Mouse (Mus musculus) stomach, postnatal 0 days (tissue): ENCODE data around the gene Uqcc2. TPM values are rescaled to one million over a fixed set of nuclear protein-coding genes. Genes with fewer than 3 reads are reported as not detected.

ENCODE experiments used
- ATAC-seq: fragments of 200-750 bp; cut with Nextera tagmentation; 2 replicates; pipeline ENCODE4 v1.8.0; 2017; ENCODE audit not compliant: low FRiP score, low TSS enrichment
- DNase-seq: peaks from one replicate; pipeline ENCODE4 v3.0.0-alpha.2; 2016; ENCODE audit warnings: low spot score
- H3K27ac ChIP-seq: fragments of 300-500 bp; sonication (generic); replicated peaks from 2 replicates; pipeline ENCODE4 v1.5.1; 2014; ENCODE audit warnings: mild to moderate bottlenecking, control low read depth
- H3K27me3 ChIP-seq: fragments of 300-500 bp; sonication (generic); 2 replicates; pipeline ENCODE4 v1.6.1; 2014; ENCODE audit warnings: low read length; ENCODE audit not compliant: control insufficient read depth, insufficient read depth
- H3K36me3 ChIP-seq: fragments of 300-500 bp; sonication (generic); 2 replicates; pipeline ENCODE4 v1.6.1; 2014; ENCODE audit warnings: low read length, mixed read lengths; ENCODE audit not compliant: control insufficient read depth, insufficient read depth
- H3K4me1 ChIP-seq: fragments of 300-500 bp; sonication (generic); replicated peaks from 2 replicates; pipeline ENCODE4 v1.6.1; 2014; ENCODE audit warnings: antibody characterized with exemption; ENCODE audit not compliant: control insufficient read depth, insufficient read depth
- H3K4me2 ChIP-seq: fragments of 300-500 bp; sonication (generic); replicated peaks from 2 replicates; pipeline ENCODE4 v1.6.1; 2014; ENCODE audit warnings: low read depth, mild to moderate bottlenecking, control low read depth, moderate library complexity
- H3K4me3 ChIP-seq: fragments of 300-500 bp; sonication (generic); 2 replicates; pipeline ENCODE4 v1.5.1; 2014; ENCODE audit warnings: low read depth, low read length, control low read depth
- H3K9ac ChIP-seq: fragments of 300-500 bp; sonication (generic); 2 replicates; pipeline ENCODE4 v1.6.1; 2014; ENCODE audit warnings: mild to moderate bottlenecking, low read length, control low read depth, mixed read lengths
- H3K9me3 ChIP-seq: fragments of 300-500 bp; sonication (generic); 2 replicates; pipeline ENCODE4 v1.6.1; 2016; ENCODE audit warnings: low read length; ENCODE audit not compliant: control insufficient read depth
- CTCF ChIP-seq: IDR thresholded peaks from 2 replicates; pipeline ENCODE4 v1.5.1; 2016; ENCODE audit warnings: antibody characterized with exemption, low read depth, mild to moderate bottlenecking, moderate library complexity
- EP300 ChIP-seq: optimal IDR thresholded peaks from 2 replicates; pipeline ENCODE3; 2016; ENCODE audit warnings: antibody characterized with exemption
- WGBS: fragments of 180-500 bp; shearing (Covaris S2); extraction: QIAGEN DNeasy Blood & Tissue Kit; methylation state at CpG from one replicate; pipeline ENCODE4 v1.1.7; 2014; 5-methylcytosine and 5-hydroxymethylcytosine counted together
- microRNA-seq: library from miRNA; unstranded; fragments of <30 nt; microRNA quantifications from one replicate; pipeline ENCODE4, GENCODE M21; 2016
- polyA plus RNA-seq: library from polyadenylated mRNA; unstranded; fragments of >200 nt; fragmentation: Nextera tagmentation; extraction: Ambion mirVana; gene quantifications from 2 replicates; pipeline ENCODE4 v1.2.1, GENCODE M21; 2015

The Uqcc2 gene
- polyA plus RNA-seq, 1 experiment from 2014 or later: 250 TPM

DNA sequence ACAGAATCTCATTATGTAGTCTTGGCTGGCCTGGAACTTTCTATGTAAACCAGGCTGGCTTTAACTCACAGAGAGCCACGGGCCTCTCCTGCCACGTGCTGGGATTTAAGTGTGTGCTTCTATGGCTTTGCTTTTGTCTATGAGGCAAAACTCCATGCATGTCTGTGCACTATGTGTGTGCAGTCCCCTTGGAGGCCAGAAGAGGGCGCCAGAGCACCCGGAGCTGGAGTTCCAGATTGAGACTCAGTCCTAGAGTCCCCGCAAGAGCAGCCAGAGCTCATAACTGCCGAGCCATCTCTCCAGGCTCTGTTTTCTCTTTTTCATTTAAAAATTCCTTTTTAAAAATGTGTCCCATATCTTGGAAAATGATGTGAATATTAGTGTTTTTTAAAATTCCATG is 55.8 kb downstream of the Uqcc2 start:
- Histone ChIP-seq H3K36me3 (no peaks in the 10 kb centered on the region), H3K4me3 (no peak overlapping the region), H3K27ac (no peak overlapping the region), H3K9ac (no peak overlapping the region), H3K9me3 (no peaks in the 10 kb centered on the region), H3K4me2 (no peak overlapping the region), H3K4me1 (no peaks in the 10 kb centered on the region), H3K27me3 (no peaks in the 10 kb centered on the region)
- ATAC-seq (no peak), DNase-seq (no peak)
- peak; percentile 65 for TF ChIP-seq CTCF
- TF ChIP-seq EP300: no peak
- whole genome bisulfite sequencing: 85% methylated on average over 6 of the region's 6 CpGs

DNA sequence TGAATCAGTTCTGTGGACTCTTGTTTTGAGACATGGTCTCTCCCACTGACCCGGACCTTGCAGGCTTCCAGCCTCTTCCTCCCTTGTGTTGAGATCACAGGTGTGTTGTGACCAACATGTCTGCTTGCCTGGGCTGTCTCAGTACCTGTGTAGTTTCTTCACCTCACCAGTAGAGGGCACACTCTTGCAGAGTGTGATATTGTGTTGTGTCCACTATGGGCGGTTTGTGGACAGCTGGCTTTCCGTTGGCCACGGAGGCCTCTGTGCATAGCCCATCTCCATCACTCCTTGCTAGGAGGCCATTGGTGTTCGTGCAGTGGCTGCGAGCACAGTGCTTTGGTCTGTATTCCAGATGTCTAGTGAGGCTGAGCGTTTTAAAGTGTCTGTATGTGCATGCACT is 56.6 kb downstream of the Uqcc2 start:
- TF ChIP-seq EP300 (no peak), CTCF (peak; percentile 61)
- Histone ChIP-seq H3K9ac (no peak overlapping the region), H3K4me3 (no peak overlapping the region), H3K36me3 (no peaks in the 10 kb centered on the region), H3K4me2 (no peak overlapping the region), H3K27ac (no peak overlapping the region), H3K27me3 (no peaks in the 10 kb centered on the region), H3K9me3 (no peaks in the 10 kb centered on the region), H3K4me1 (no peaks in the 10 kb centered on the region)
- ATAC-seq: no peak
- DNase-seq: no peak
- WGBS: 97% methylated on average over 7 of the region's 7 CpGs

DNA sequence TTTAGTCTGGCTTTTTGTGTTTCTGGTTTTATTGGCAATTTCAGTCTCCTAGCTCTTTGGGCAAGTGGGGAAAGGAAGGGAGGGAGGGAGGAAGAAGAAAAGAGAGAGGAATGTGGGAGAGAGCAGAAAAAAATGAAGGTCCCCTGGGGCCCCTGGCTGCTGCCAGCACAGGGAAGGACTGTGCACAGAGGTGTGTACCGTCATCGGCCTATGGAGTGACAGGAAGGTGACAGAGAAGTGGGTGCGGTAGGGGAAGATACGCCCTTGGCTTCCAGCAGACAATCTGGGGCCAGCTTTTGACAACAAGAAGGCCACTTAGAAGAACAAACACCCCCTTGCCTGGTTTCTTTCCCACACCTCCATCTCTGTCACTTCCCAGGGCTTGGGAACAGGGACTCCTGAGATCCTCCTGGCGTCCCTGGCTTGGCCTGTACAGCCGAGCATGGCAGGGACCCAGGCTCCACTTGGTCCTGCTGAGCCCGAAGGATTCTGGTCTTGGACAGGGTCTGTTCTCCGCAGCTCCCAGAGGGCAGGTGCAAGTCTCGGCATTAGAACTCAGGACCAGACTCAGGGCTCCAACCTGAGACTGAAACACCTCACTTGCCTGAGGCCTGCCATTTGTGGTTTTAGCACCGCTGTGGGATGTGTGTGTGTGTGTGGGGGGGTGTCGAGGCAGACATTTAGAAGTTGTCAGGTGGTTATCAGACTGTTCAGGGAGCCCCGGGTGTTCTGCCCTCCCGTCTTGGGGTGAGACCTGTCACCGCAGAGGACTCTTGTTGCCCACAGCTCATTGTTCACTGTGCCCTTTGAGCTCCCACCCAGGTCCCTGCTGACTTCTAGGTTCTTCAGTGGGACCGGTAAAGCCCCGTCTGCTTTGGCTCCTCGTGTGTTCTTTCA is 58.6 kb downstream of the Uqcc2 start:
- 67% methylated on average over 17 of the region's 17 CpGs for WGBS
- Histone ChIP-seq H3K36me3 (no peaks in the 10 kb centered on the region), H3K9ac (no peak overlapping the region), H3K27me3 (no peaks in the 10 kb centered on the region), H3K4me2 (no peak overlapping the region), H3K4me1 (no peaks in the 10 kb centered on the region), H3K9me3 (no peaks in the 10 kb centered on the region), H3K27ac (peak overlapping the region; percentile 63), H3K4me3 (no peak overlapping the region)
- no peak for TF ChIP-seq CTCF
- no peak for TF ChIP-seq EP300
- DNase-seq (no peak), ATAC-seq (no peak)

DNA sequence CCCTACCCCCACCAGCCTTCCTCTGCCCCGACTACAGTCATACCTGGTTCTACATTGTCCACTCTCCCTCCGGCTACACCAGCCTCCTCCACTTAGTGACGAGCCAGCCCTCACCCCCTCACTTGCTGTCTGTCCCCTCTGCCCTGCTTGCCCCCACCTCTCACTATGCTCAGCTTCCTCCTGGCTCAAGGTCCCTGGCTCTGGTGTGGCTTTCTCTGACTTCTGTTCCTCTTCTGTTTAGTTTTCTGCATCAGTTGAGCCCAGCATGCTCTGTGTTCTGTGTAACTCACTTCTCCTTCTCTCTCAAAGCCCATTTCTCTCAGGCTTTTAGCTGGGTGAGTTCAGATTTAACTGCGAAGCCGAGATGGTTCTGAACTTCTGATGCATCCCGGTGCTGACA is 59.5 kb downstream of the Uqcc2 start:
- H3K4me3 ChIP-seq: no peak overlapping the region
- H3K9me3 ChIP-seq: no peaks in the 10 kb centered on the region
- H3K27ac ChIP-seq: peak overlapping the region; percentile 63
- H3K9ac ChIP-seq: no peak overlapping the region
- no peaks in the 10 kb centered on the region for H3K4me1 ChIP-seq
- no peaks in the 10 kb centered on the region for H3K27me3 ChIP-seq
- TF ChIP-seq CTCF: no peak
- no peak for TF ChIP-seq EP300
- no peaks in the 10 kb centered on the region for H3K36me3 ChIP-seq
- H3K4me2 ChIP-seq: no peak overlapping the region
- 60% methylated on average over 6 of the region's 6 CpGs for WGBS
- no peak for DNase-seq
- ATAC-seq: no peak

DNA sequence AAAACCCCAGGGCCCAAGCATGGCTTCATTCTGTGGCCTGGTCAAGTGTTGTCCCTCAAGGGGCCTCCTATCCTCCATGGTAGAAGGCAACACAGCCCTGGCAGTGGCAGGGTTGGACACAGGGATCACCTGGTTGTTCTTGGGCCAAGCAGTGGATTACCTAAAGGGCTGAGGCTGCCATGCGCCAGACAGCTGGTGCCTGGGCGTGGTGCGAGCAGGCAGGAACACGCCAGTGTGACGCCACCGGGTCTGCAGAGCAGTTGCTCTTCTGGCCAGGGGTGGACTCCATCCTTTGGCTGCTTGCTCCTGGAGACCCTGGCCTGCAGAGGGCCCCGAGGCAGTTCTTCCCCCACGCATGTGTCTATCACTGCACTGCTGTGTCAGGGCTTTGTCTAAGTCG is 59.9 kb downstream of the Uqcc2 start:
- Histone ChIP-seq H3K4me1 (no peaks in the 10 kb centered on the region), H3K27me3 (no peaks in the 10 kb centered on the region), H3K4me2 (no peak overlapping the region), H3K4me3 (no peak overlapping the region), H3K9ac (no peak overlapping the region), H3K36me3 (no peaks in the 10 kb centered on the region), H3K27ac (peak overlapping the region; percentile 63), H3K9me3 (no peaks in the 10 kb centered on the region)
- ATAC-seq (peak; percentile 54), DNase-seq (peak; percentile 77)
- 63% methylated on average over 9 of the region's 9 CpGs for WGBS
- TF ChIP-seq CTCF (no peak), EP300 (no peak)

DNA sequence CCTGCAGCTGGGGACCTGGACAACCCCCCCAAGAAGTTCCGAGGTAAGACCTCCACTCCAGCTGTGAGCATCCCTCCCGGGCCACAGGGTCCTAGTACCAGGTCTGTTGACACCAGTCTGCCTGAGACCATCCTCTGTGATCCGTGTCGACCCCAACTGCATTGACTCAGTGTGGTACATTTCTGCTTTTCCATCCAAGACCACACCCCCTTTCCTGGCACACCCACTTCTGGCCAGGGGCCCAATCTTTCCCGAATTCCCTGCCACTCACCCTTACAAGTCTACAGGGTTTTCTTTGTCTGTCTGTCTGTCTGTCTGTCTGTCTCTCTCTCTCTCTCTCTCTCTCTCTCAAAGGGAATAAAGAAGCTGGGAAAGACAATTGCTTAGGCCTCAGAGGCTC is 60.6 kb downstream of the Uqcc2 start:
- 58% methylated on average over 5 of the region's 5 CpGs for WGBS
- no peaks in the 10 kb centered on the region for H3K36me3 ChIP-seq
- H3K4me3 ChIP-seq: no peak overlapping the region
- no peak for DNase-seq
- TF ChIP-seq CTCF (no peak), EP300 (no peak)
- H3K4me1 ChIP-seq: no peaks in the 10 kb centered on the region
- no peak overlapping the region for H3K27ac ChIP-seq
- no peak for ATAC-seq
- H3K9me3 ChIP-seq: no peaks in the 10 kb centered on the region
- H3K9ac ChIP-seq: no peak overlapping the region
- no peak overlapping the region for H3K4me2 ChIP-seq
- H3K27me3 ChIP-seq: no peaks in the 10 kb centered on the region

Small RNA genes within 50 kb of the gene (microRNA-seq; reads per million reads assigned to microRNA genes)
- not detected for gene Mir7677

Other genes with a start within 250 kb of the Uqcc2 start
- gene Kifc5b, start 216.8 kb downstream of the Uqcc2 start, polyA plus RNA-seq: 1.5 and 1.6 TPM in 2 replicates
- gene Phf1, start 200.9 kb downstream of the Uqcc2 start, polyA plus RNA-seq: 4.7 and 5.8 TPM in 2 replicates
- gene Cuta, start 194.3 kb downstream of the Uqcc2 start, polyA plus RNA-seq: 157 and 163 TPM in 2 replicates
- 0.61 and 0.70 TPM in 2 replicates for gene Syngap1, start 192.7 kb downstream of the Uqcc2 start, polyA plus RNA-seq
- gene Zbtb9, start 160.7 kb downstream of the Uqcc2 start, polyA plus RNA-seq: 6.9 and 7.8 TPM in 2 replicates
- 3.5 and 3.6 TPM in 2 replicates for gene Bak1, start 104.9 kb downstream of the Uqcc2 start, polyA plus RNA-seq
- 5.9 and 6.6 TPM in 2 replicates for gene Itpr3, start 76.6 kb downstream of the Uqcc2 start, polyA plus RNA-seq
- 0.13 and 0.16 TPM in 2 replicates for gene Ip6k3, start 33.9 kb upstream of the Uqcc2 start, polyA plus RNA-seq
- gene Lemd2, start 70.6 kb upstream of the Uqcc2 start, polyA plus RNA-seq: 9.6 and 9.9 TPM in 2 replicates